Comparison of ENCODE assay signal across 8 mouse cellular contexts in genomic region chr2:120102881-120103280, GRCm38 (mm10). TPM values are rescaled to one million over a fixed set of nuclear protein-coding genes. Genes with fewer than 3 reads are reported as not detected.
DNase-seq lines count a peak whose midpoint lies in the region; ATAC-seq lines count a peak whose summit lies in the region.
"Had no signal": no experiment of that assay in that cellular context is flagged by ENCODE, and none has a peak within 500 bp of the region (broad histone marks: within the 10 kb centered on the region; RNA-seq: fewer than 3 reads in every experiment).

No protein-coding gene starts in this region.

- H3K27ac ChIP-seq in kidney, embryonic 15.5 days, result no peak overlapping the region
- H3K27ac ChIP-seq in liver, embryonic 12.5 days, result no peak overlapping the region

- H3K4me2 ChIP-seq in kidney, embryonic 15.5 days, result no peak overlapping the region
- no peak overlapping the region for H3K4me2 ChIP-seq in liver, embryonic 12.5 days

- no peaks in the 10 kb centered on the region for H3K27me3 ChIP-seq in kidney, embryonic 15.5 days
- no peaks in the 10 kb centered on the region for H3K27me3 ChIP-seq in liver, embryonic 12.5 days (replicated peaks)

- WGBS in kidney, embryonic 15.5 days, result 20% methylated on average over 6 of the region's 6 CpGs
- WGBS in liver, embryonic 12.5 days (ENCODE audit: insufficient replicate concordance), result 54% methylated on average over 6 of the region's 6 CpGs

- 0 out of 2 replicates have a peak, but pooled peaks have one; percentile 35 for ATAC-seq in kidney, embryonic 15.5 days (replicated peaks; ENCODE audit: low FRiP score)
- ATAC-seq in monocyte, adult 5-6 weeks (replicated peaks; ENCODE audit: insufficient number of reproducible peaks, low FRiP score, low TSS enrichment, poor library complexity, severe bottlenecking), result no peak
- ATAC-seq in liver, embryonic 12.5 days, result no peak
- ATAC-seq: liver, postnatal 0 days had no signal

- peak; percentile 9 for DNase-seq in embryo, embryonic 9.5 days (ENCODE audit: extremely low spot score)
- DNase-seq in heart, adult 9 months (ENCODE audit: low spot score in 2 of 2), result peak; percentile 75 to 79
- DNase-seq in mesoderm, embryonic 11.5 days (ENCODE audit: low read depth, low spot score), result peak; percentile 33
- no peak for DNase-seq in thymus, postnatal 25 days
- DNase-seq: liver, postnatal 0 days had no signal

- H3K4me1 ChIP-seq in kidney, embryonic 15.5 days, result peaks cover 21% of the 10 kb centered on the region; the same call in 1 of the 2 replicates
- peaks cover 18% of the 10 kb centered on the region for H3K4me1 ChIP-seq in liver, embryonic 12.5 days

- no peaks in the 10 kb centered on the region for H3K9me3 ChIP-seq in kidney, embryonic 15.5 days (replicated peaks)
- H3K9me3 ChIP-seq in liver, embryonic 12.5 days (replicated peaks), result no peaks in the 10 kb centered on the region

- H3K36me3 ChIP-seq in kidney, embryonic 15.5 days, result 0 out of 2 replicates have a peak, but pooled peaks cover 5% of the 10 kb centered on the region
- H3K36me3 ChIP-seq in liver, embryonic 12.5 days, result peaks cover 12% of the 10 kb centered on the region; the same call in 1 of the 2 replicates

- H3K9ac ChIP-seq in kidney, embryonic 15.5 days, result no peak overlapping the region
- H3K9ac ChIP-seq in liver, embryonic 12.5 days, result no peak overlapping the region
- H3K9ac ChIP-seq: liver, postnatal 0 days had no signal

- no peak overlapping the region for H3K4me3 ChIP-seq in kidney, embryonic 15.5 days (replicated peaks)
- H3K4me3 ChIP-seq in liver, embryonic 12.5 days, result no peak overlapping the region

RNA-seq across cellular contexts. Expression of gene Ehd4, which starts 51.5 kb away (rescaled TPM):
- 57.3 and 66.6 TPM in 2 replicates for polyA plus RNA-seq in kidney, embryonic 15.5 days (2015; fragmentation: Nextera tagmentation; extraction: Ambion mirVana)
- total RNA-seq in monocyte, adult 5-6 weeks (2017), result 102 to 129 TPM (median 116 TPM) in 3 replicates
- 27.2 and 28.7 TPM in 2 replicates for polyA plus RNA-seq in liver, embryonic 12.5 days (2016; fragmentation: Nextera tagmentation; extraction: Ambion mirVana)
